Mouse (Mus musculus) left cerebral cortex, adult 2 months (tissue): ENCODE data around the gene Olfr1240. TPM values are rescaled to one million over a fixed set of nuclear protein-coding genes. Genes with fewer than 3 reads are reported as not detected.

Experiments used
- DNase-seq, 2 experiments: peaks; one replicate each; pipeline ENCODE4 v3.0.0; 2021 to 2022; ENCODE audit warnings: low spot score in 2 of 2, mixed read lengths in 1 of 2; ENCODE audit errors: extremely low spot score in 1 of 2
- H3K27ac ChIP-seq: fragments of 200-600 bp; 2 replicates; pipeline ENCODE4 v1.8.1; 2022
- H3K4me3 ChIP-seq: fragments of 200-600 bp; 2 replicates; pipeline ENCODE4 v1.8.1; 2022
- CTCF ChIP-seq: fragments of 200-600 bp; IDR thresholded peaks from 2 replicates; pipeline ENCODE4 v1.8.1; 2022; ENCODE audit warnings: antibody characterized with exemption, mild to moderate bottlenecking, moderate library complexity
- intact Hi-C: fragments of 180-260 bp; cut with DNase I; formaldehyde crosslinking; loops from one replicate; pipeline ENCODE4 v1.15.1; 2025
- long read RNA-seq, 2 experiments: library from polyadenylated mRNA; stranded (forward); transcript quantifications; one replicate each; pipeline ENCODE4 v2.0.0; 2021; ENCODE audit warnings: borderline mapping rate in 2 of 2
- total RNA-seq, 2 experiments: library from RNA; stranded (reverse); gene quantifications; 2 replicates each; pipeline ENCODE4 v1.2.3; 2021

Olfr1240 gene
- total RNA-seq = not detected
- long read RNA-seq, experiment 1 = 0 reads
- long read RNA-seq, experiment 2 = 0 reads

DNA sequence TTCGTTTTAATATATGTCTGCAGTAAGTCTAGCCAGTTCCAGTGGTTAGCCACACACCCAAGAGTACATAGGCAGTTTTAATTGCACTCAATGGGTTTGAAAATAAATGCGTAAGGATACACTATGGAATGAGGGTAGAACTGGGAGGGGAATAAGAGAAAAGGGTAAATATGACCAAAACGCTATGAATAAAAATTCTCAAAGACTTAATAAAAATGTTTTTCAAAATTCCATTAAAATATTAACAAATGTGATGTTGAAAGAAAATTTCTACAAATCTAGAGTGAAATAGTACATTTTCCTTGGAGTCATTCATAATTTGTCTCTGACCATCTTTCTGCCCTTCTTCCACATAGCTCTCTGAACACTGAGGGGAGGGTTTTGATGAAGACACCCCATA, at the start of gene Olfr1240:
Gene Olfr1240 (minus strand): TSS at position 101 of the 400 bp plus-strand sequence.
- intact Hi-C loops = no loop called here
- TF ChIP-seq CTCF = no peak
- DNase-seq = no peak
- Histone ChIP-seq H3K27ac (no peak within 1 kb of the TSS), H3K4me3 (no peak within 1 kb of the TSS)

DNA sequence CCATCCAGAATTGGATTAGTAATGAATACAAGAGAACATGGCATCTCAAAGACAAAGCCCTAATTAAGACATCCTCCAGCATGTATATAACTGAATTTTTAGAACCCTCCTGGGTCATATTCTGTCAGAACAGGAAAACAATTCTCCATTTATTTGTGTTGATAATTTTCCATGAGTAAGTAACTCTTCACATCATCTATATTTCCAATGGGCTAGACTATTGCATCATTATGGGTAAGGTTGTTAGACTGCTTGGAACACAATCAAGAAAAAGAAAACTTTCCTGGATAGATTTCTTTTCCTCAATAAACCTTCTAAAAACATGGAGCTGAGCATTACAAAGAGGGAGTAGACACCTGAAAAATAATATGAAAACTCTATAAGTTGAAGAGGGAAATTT, 44.2 kb upstream of the Olfr1240 start, which contains the start of gene Olfr1241:
Gene Olfr1241 (minus strand): TSS at position 101 of the 400 bp plus-strand sequence.
- Histone ChIP-seq H3K4me3 (no peak within 1 kb of the TSS), H3K27ac (no peak within 1 kb of the TSS)
- intact Hi-C loops = no loop called here
- no peak for TF ChIP-seq CTCF
- DNase-seq = no peak

DNA sequence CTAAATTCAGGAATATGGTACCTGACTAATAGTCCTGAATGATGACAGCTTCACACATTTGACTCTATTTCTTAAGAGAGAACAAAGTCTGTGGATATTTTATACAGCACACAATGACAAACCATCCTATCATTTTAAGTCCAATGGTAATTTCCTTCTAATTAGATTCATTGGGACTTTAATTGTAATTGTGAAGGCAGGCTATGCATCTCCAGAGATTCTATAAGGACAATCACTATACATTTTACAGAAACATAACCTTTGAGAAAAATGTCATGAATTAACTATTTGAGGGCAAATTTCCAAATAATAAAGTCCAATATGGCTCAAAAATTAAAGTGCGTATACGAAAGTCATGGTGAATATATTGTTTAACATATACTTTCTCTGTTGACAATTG, 22.5 kb downstream of the Olfr1240 start, which contains the start of gene Olfr1239:
Gene Olfr1239 (minus strand): TSS at position 101 of the 400 bp plus-strand sequence.
- TF ChIP-seq CTCF = no peak
- H3K27ac ChIP-seq = no peak within 1 kb of the TSS

DNA sequence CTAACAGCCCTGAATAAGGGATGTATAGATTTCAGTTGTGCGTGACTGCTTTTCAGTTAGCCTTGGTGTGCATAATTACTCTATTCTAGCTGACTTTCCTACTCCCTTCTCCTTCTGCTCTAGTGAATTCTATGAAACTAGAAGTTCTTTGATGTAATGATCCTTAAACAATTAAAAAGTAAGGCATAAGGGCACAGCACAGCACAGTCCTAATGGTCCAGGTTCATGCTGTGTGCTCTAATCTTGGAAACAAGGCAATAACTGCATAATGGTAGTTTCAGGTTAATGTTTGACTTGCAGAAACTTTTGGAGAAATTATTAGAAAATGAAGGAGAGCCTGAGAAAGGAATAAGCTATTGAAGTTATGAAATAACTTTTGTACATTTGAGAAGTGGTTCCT, 28.2 kb downstream of the Olfr1240 start:
- Histone ChIP-seq H3K4me3 (no peak overlapping the region), H3K27ac (no peak overlapping the region)
- no peak for TF ChIP-seq CTCF
- DNase-seq = no peak
- intact Hi-C loops = no loop called here

More for the DNA sequence above, 22.5 kb downstream of the Olfr1240 start, which contains the start of gene Olfr1239:
- DNase-seq = no peak
- intact Hi-C loops = no loop called here
- H3K4me3 ChIP-seq = no peak within 1 kb of the TSS

DNA sequence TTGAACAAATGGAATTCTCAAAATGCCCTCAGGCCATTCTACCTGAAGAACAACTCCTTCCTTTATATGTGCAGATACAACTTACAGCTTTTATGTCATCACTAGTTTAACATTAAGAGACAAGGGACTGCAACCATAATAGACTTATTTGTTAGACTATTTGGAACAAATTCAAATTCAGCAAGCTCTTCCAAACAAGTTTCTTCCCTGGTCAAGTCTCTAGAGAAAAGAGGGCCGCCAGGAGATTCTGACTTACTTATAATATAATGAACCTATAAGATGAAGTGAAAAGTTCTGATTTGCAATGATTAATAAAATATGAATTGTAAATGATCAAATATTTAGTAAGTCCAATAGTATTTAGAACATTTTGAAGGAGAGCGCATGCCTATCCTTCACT, 33.2 kb downstream of the Olfr1240 start, which contains the start of gene Olfr1238:
Gene Olfr1238 (minus strand): TSS at position 101 of the 400 bp plus-strand sequence.
- Histone ChIP-seq H3K4me3 (no peak within 1 kb of the TSS), H3K27ac (no peak within 1 kb of the TSS)
- DNase-seq = no peak
- no peak for TF ChIP-seq CTCF
- intact Hi-C loops = no loop called here

DNA sequence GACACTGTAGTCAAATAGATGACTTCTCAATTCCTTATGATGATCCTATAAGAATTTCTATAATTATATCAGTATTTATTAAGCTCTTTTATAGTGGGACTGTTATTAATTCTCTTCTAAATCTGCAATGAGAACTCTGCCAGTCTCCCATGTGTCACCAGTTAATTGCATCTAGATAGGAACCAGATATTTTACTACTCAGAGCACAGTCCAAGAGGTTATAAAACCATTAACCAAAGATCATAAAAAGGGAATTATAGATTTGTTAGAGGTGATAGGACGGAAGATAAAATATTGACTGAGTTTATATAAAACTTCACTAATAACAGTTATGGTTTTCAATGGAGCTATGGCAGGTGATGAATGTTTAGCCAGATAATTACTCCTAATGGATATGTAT, 41.9 kb downstream of the Olfr1240 start:
- H3K4me3 ChIP-seq = no peak overlapping the region
- H3K27ac ChIP-seq = no peak overlapping the region
- DNase-seq = no peak
- intact Hi-C loops = no loop called here
- TF ChIP-seq CTCF = no peak

Other genes with a start within 250 kb of the Olfr1240 start
- gene Olfr1226, start 243.0 kb downstream of the Olfr1240 start, total RNA-seq = not detected
- gene Olfr1228, start 188.9 kb downstream of the Olfr1240 start, total RNA-seq = not detected
- not detected for gene Olfr1229, start 155.0 kb downstream of the Olfr1240 start, total RNA-seq
- gene Olfr1230, start 145.7 kb downstream of the Olfr1240 start, total RNA-seq = not detected
- gene Olfr1231, start 135.9 kb downstream of the Olfr1240 start, total RNA-seq = not detected
- gene Olfr1232, start 113.3 kb downstream of the Olfr1240 start, total RNA-seq = not detected
- not detected for gene Olfr1233, start 100.6 kb downstream of the Olfr1240 start, total RNA-seq
- gene Olfr1234, start 78.1 kb downstream of the Olfr1240 start, total RNA-seq = not detected
- gene Olfr1238, start 33.3 kb downstream of the Olfr1240 start, total RNA-seq = not detected
- not detected for gene Olfr1239, start 22.6 kb downstream of the Olfr1240 start, total RNA-seq
- not detected for gene Olfr1241, start 44.1 kb upstream of the Olfr1240 start, total RNA-seq
- not detected for gene Olfr1242, start 55.3 kb upstream of the Olfr1240 start, total RNA-seq
- gene Olfr1243, start 88.5 kb upstream of the Olfr1240 start, total RNA-seq = not detected
- not detected for gene Olfr1245, start 135.4 kb upstream of the Olfr1240 start, total RNA-seq
- not detected for gene Olfr1246, start 150.2 kb upstream of the Olfr1240 start, total RNA-seq
- gene Olfr1247, start 171.1 kb upstream of the Olfr1240 start, total RNA-seq = under 1 TPM; 0.05 to 0.12 TPM
- not detected for gene Olfr1248, start 175.2 kb upstream of the Olfr1240 start, total RNA-seq
- gene Olfr1249, start 192.0 kb upstream of the Olfr1240 start, total RNA-seq = not detected
- gene Olfr1250, start 218.5 kb upstream of the Olfr1240 start, total RNA-seq = not detected
- gene Olfr1251, start 228.9 kb upstream of the Olfr1240 start, total RNA-seq = not detected